Mouse (Mus musculus) MEL (cell line): ENCODE measurements around the gene Borcs5.

Experiments used
- CTCF ChIP-seq, 3 experiments: IDR thresholded peaks in 2 of 3; conservative IDR thresholded peaks in 1 of 3; 2 replicates each; pipeline ENCODE4 v1.5.1; 2011 to 2012; ENCODE audit warnings: low read length in 3 of 3, low read depth in 2 of 3, mild to moderate bottlenecking in 2 of 3, improper control_type of control experiment in 1 of 3, inconsistent platforms in 1 of 3, mixed read lengths in 1 of 3, moderate library complexity in 1 of 3; ENCODE audit not compliant: control insufficient read depth in 1 of 3, insufficient read depth in 1 of 3, poor library complexity in 1 of 3, severe bottlenecking in 1 of 3
- ELF1 ChIP-seq: IDR thresholded peaks from 2 replicates; pipeline ENCODE4 v1.6.1; 2014; ENCODE audit warnings: low read depth, mild to moderate bottlenecking, inconsistent platforms, low read length, improper control_type of control experiment, moderate library complexity
- GABPA ChIP-seq: IDR thresholded peaks from 2 replicates; pipeline ENCODE4 v1.6.1; 2012; ENCODE audit warnings: low read depth, mild to moderate bottlenecking, inconsistent platforms, low read length, improper control_type of control experiment, moderate library complexity
- GATA1 ChIP-seq: IDR thresholded peaks from 2 replicates; pipeline ENCODE4 v1.6.1; 2011; ENCODE audit warnings: low read depth, low read length, improper control_type of control experiment
- JUND ChIP-seq: IDR thresholded peaks from 2 replicates; pipeline ENCODE4 v1.6.1; 2011; ENCODE audit warnings: low read depth, mild to moderate bottlenecking, improper control_type of control experiment, low read length
- MYC ChIP-seq: IDR thresholded peaks from 2 replicates; pipeline ENCODE4 v1.6.1; 2011; ENCODE audit warnings: low read depth, mild to moderate bottlenecking, low read length, improper control_type of control experiment, moderate library complexity
- NRF1 ChIP-seq: IDR thresholded peaks from 2 replicates; pipeline ENCODE4 v1.6.1; 2014; ENCODE audit warnings: low read depth, mild to moderate bottlenecking, inconsistent platforms, low read length, improper control_type of control experiment, moderate library complexity; ENCODE audit not compliant: poor library complexity, insufficient read depth, severe bottlenecking
- POLR2A ChIP-seq, 2 experiments: IDR thresholded peaks; 2 replicates each; pipeline ENCODE4 v1.6.1; 2011 to 2012; ENCODE audit warnings: low read length in 2 of 2, mild to moderate bottlenecking in 2 of 2, control low read depth in 1 of 2, improper control_type of control experiment in 1 of 2, low read depth in 1 of 2, moderate library complexity in 1 of 2; ENCODE audit not compliant: control insufficient read depth in 1 of 2, insufficient read depth in 1 of 2, poor library complexity in 1 of 2
- POLR2AphosphoS2 ChIP-seq: IDR thresholded peaks from 2 replicates; pipeline ENCODE4 v1.6.1; 2011; ENCODE audit warnings: low read length, improper control_type of control experiment
- USF1 ChIP-seq: IDR thresholded peaks from 2 replicates; pipeline ENCODE4 v1.6.1; 2014; ENCODE audit warnings: low read depth, mild to moderate bottlenecking, inconsistent platforms, low read length, improper control_type of control experiment, moderate library complexity
- ZC3H11A ChIP-seq: IDR thresholded peaks from 2 replicates; pipeline ENCODE4 v1.6.1; 2012; ENCODE audit warnings: low read depth, mild to moderate bottlenecking, inconsistent platforms, low read length, improper control_type of control experiment
- ZNF384 ChIP-seq: IDR thresholded peaks from 2 replicates; pipeline ENCODE4 v1.6.1; 2012; ENCODE audit warnings: low read depth, mild to moderate bottlenecking, inconsistent platforms, low read length, improper control_type of control experiment

GRCm38 (mm10) chr6:134647621-134648020, 8.3 kb downstream of the Borcs5 start:
- TF ChIP-seq ZNF384 (no peak), ZC3H11A (no peak), USF1 (no peak), GATA1 (no peak), CTCF (IDR thresholded peaks at IDR 0.05 in 2 of 3, conservative IDR thresholded peaks at IDR 0.05 in 1 of 3; ENCODE audit: control insufficient read depth in 1 of 3, insufficient read depth in 1 of 3, low read depth in 2 of 3, low read length in 3 of 3, poor library complexity in 1 of 3, severe bottlenecking in 1 of 3) (no peak), POLR2AphosphoS2 (no peak), ELF1 (no peak), JUND (no peak), NRF1 (no peak), POLR2A (IDR thresholded peaks at IDR 0.05; ENCODE audit: control insufficient read depth in 1 of 2, insufficient read depth in 1 of 2, low read depth in 1 of 2, low read length in 2 of 2, poor library complexity in 1 of 2) (no peak), GABPA (no peak), MYC (no peak)
